Mouse (Mus musculus) midbrain, embryonic 12.5 days (tissue): ENCODE measurements around the gene Abcg1. TPM values are rescaled to one million over a fixed set of nuclear protein-coding genes. Genes with fewer than 3 reads are reported as not detected.

Experiments used
- ATAC-seq: fragments of 200-750 bp; cut with Nextera tagmentation; 2 replicates; pipeline ENCODE4 v1.8.0; 2017; ENCODE audit warnings: low read depth, moderate TSS enrichment, moderate library complexity; ENCODE audit not compliant: low FRiP score
- H3K27ac ChIP-seq: fragments of 300-500 bp; sonication (generic); replicated peaks from 2 replicates; pipeline ENCODE4 v1.5.1; 2016; ENCODE audit warnings: mild to moderate bottlenecking
- H3K27me3 ChIP-seq: fragments of 300-500 bp; sonication (generic); 2 replicates; pipeline ENCODE4 v1.6.1; 2016; ENCODE audit warnings: mild to moderate bottlenecking
- H3K36me3 ChIP-seq: fragments of 300-500 bp; sonication (generic); 2 replicates; pipeline ENCODE4 v1.6.1; 2016
- H3K4me1 ChIP-seq: fragments of 300-500 bp; sonication (generic); 2 replicates; pipeline ENCODE4 v1.6.1; 2016
- H3K4me2 ChIP-seq: fragments of 300-500 bp; sonication (generic); replicated peaks from 2 replicates; pipeline ENCODE4 v1.6.1; 2016; ENCODE audit warnings: mild to moderate bottlenecking, moderate library complexity
- H3K4me3 ChIP-seq: fragments of 300-500 bp; sonication (generic); 2 replicates; pipeline ENCODE4 v1.5.1; 2016; ENCODE audit warnings: mild to moderate bottlenecking
- H3K9ac ChIP-seq: fragments of 300-500 bp; sonication (generic); replicated peaks from 2 replicates; pipeline ENCODE4 v1.6.1; 2016; ENCODE audit warnings: mild to moderate bottlenecking, moderate library complexity
- H3K9me3 ChIP-seq: fragments of 300-500 bp; sonication (generic); 2 replicates; pipeline ENCODE4 v1.6.1; 2016; ENCODE audit warnings: mild to moderate bottlenecking
- WGBS: fragments of 180-500 bp; shearing (Covaris S2); methylation state at CpG from one replicate; pipeline ENCODE4 v1.1.7; 2016; 5-methylcytosine and 5-hydroxymethylcytosine counted together
- polyA plus RNA-seq: library from polyadenylated mRNA; unstranded; fragments of >200 nt; fragmentation: Nextera tagmentation; extraction: Ambion mirVana; gene quantifications from 2 replicates; pipeline ENCODE4 v1.2.1, GENCODE M21; 2016

Gene Abcg1
- polyA plus RNA-seq, 1 experiment from 2014 or later: 14.0 TPM

- ATAC-seq: peak; percentile 56; the same call in 1 of the 2 replicates
- 7% methylated on average over 7 of the region's 7 CpGs for WGBS
- no peak overlapping the region for H3K27ac ChIP-seq
Observed at GRCm38 (mm10) chr17:31119429-31119828, 62.0 kb downstream of the Abcg1 start.

GRCm38 (mm10) chr17:31121975-31122374 lies 64.5 kb downstream of the Abcg1 start:
- H3K4me1 ChIP-seq: peaks cover 20% of the 10 kb centered on the region; the same call in 1 of the 2 replicates
- ATAC-seq: no peak
- no peak overlapping the region for H3K4me3 ChIP-seq
- H3K4me2 ChIP-seq: no peak overlapping the region
- WGBS: 16% methylated on average over 8 of the region's 8 CpGs
- no peaks in the 10 kb centered on the region for H3K36me3 ChIP-seq
- no peak overlapping the region for H3K9ac ChIP-seq
- 0 out of 2 replicates have a peak, but pooled peaks cover 3% of the 10 kb centered on the region for H3K9me3 ChIP-seq
- 0 out of 2 replicates have a peak, but pooled peaks cover 3% of the 10 kb centered on the region for H3K27me3 ChIP-seq
- no peak overlapping the region for H3K27ac ChIP-seq

More at GRCm38 (mm10) chr17:31119429-31119828, 62.0 kb downstream of the Abcg1 start:
- peaks cover 6% of the 10 kb centered on the region; the same call in 1 of the 2 replicates for H3K36me3 ChIP-seq
- H3K4me1 ChIP-seq: peaks cover 10% of the 10 kb centered on the region; the same call in 1 of the 2 replicates
- no peak overlapping the region for H3K4me3 ChIP-seq
- H3K9ac ChIP-seq: no peak overlapping the region
- H3K4me2 ChIP-seq: no peak overlapping the region
- 0 out of 2 replicates have a peak, but pooled peaks cover 3% of the 10 kb centered on the region for H3K9me3 ChIP-seq
- H3K27me3 ChIP-seq: 0 out of 2 replicates have a peak, but pooled peaks cover 3% of the 10 kb centered on the region

GRCm38 (mm10) chr17:31125548-31126266 lies 68.2 kb downstream of the Abcg1 start:
- 45% methylated on average over 9 of the region's 9 CpGs for WGBS
- H3K9me3 ChIP-seq: 0 out of 2 replicates have a peak, but pooled peaks cover 3% of the 10 kb centered on the region
- ATAC-seq: peak; percentile 30; the same call in 1 of the 2 replicates
- peaks cover 17% of the 10 kb centered on the region; the same call in 1 of the 2 replicates for H3K4me1 ChIP-seq
- no peaks in the 10 kb centered on the region for H3K36me3 ChIP-seq
- H3K4me2 ChIP-seq: no peak overlapping the region
- H3K9ac ChIP-seq: no peak overlapping the region
- no peak overlapping the region; the same call in 1 of the 2 replicates for H3K27ac ChIP-seq
- H3K4me3 ChIP-seq: no peak overlapping the region
- no peaks in the 10 kb centered on the region for H3K27me3 ChIP-seq

GRCm38 (mm10) chr17:31128708-31129318 lies 71.3 kb downstream of the Abcg1 start:
- no peak overlapping the region for H3K9ac ChIP-seq
- WGBS: 87% methylated on average over 9 of the region's 9 CpGs
- H3K4me1 ChIP-seq: peaks cover 17% of the 10 kb centered on the region; the same call in 1 of the 2 replicates
- no peaks in the 10 kb centered on the region for H3K27me3 ChIP-seq
- no peak for ATAC-seq
- no peak overlapping the region for H3K4me3 ChIP-seq
- H3K4me2 ChIP-seq: no peak overlapping the region
- no peaks in the 10 kb centered on the region for H3K36me3 ChIP-seq
- no peaks in the 10 kb centered on the region for H3K9me3 ChIP-seq
- H3K27ac ChIP-seq: no peak overlapping the region

DNA sequence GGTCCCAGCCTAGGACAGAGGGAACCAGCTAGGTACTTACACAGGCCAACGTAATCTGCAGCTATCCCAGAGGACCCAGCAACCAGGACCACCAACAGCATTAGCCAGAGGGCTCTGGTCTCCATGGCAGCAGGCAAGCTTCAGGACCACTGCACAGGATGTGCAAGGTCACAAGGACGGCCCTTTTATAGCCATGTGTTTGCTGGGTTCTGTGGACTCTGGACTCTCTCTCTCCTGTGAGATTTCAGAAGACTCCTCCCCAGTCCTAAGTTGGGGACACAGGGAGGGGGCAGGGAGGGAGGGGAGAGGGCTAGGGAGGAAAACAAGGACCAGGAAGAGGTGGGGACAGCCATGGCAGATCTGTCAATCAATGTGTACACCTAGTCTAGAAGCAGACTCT lies 72.0 kb downstream of the Abcg1 start, which contains the start of gene Tff3:
Gene Tff3 (minus strand): TSS at position 195 of the 400 bp plus-strand sequence.
- Histone ChIP-seq H3K4me2 (no peak within 1 kb of the TSS), H3K4me1 (peaks cover 17% of the 10 kb centered on the region; the same call in 1 of the 2 replicates), H3K27ac (no peak within 1 kb of the TSS), H3K9me3 (no peaks in the 10 kb centered on the region), H3K27me3 (no peaks in the 10 kb centered on the region), H3K9ac (no peak within 1 kb of the TSS), H3K36me3 (no peaks in the 10 kb centered on the region), H3K4me3 (no peak within 1 kb of the TSS)
- ATAC-seq: no peak
- 23% methylated on average over 2 of the region's 2 CpGs for WGBS

DNA sequence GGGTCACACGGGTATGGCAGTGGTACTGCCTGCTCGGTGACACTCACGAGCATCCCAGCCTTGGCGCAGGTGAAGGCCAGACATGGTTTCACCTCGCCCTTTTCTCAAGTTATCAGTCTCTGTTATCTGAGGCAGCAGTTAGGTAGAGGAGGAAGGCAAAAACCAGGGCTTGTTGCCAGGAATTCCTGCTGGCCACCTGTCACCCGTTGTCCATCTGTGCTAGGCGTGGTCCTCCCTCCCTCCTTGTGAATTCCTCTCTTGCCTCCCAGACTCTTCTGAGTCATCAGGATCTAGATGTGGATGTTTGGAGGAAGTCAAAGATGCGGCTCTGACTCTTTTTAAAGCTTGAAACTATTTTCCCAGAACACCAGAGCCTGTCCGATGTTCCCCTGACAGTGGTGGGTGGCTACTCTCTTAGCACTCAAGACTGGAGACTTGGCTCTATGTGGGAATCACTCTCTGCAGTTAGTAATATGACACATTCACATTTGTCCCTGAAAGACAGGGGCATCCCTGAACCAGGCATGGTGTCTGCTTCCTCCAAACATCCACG lies 73.9 kb downstream of the Abcg1 start:
- WGBS: 91% methylated on average over 10 of the region's 10 CpGs
- Histone ChIP-seq H3K27me3 (no peaks in the 10 kb centered on the region), H3K4me2 (no peak overlapping the region), H3K4me1 (peaks cover 6% of the 10 kb centered on the region; the same call in 1 of the 2 replicates), H3K9ac (no peak overlapping the region), H3K4me3 (no peak overlapping the region), H3K36me3 (no peaks in the 10 kb centered on the region), H3K9me3 (no peaks in the 10 kb centered on the region), H3K27ac (no peak overlapping the region)
- no peak for ATAC-seq

GRCm38 (mm10) chr17:31133776-31134175 lies 76.3 kb downstream of the Abcg1 start:
- WGBS: 81% methylated on average over 15 of the region's 15 CpGs
- Histone ChIP-seq H3K27ac (no peak overlapping the region), H3K4me1 (peaks cover 6% of the 10 kb centered on the region; the same call in 1 of the 2 replicates), H3K27me3 (no peaks in the 10 kb centered on the region), H3K4me2 (no peak overlapping the region), H3K9ac (no peak overlapping the region), H3K36me3 (no peaks in the 10 kb centered on the region), H3K4me3 (no peak overlapping the region), H3K9me3 (no peaks in the 10 kb centered on the region)
- no peak for ATAC-seq

DNA sequence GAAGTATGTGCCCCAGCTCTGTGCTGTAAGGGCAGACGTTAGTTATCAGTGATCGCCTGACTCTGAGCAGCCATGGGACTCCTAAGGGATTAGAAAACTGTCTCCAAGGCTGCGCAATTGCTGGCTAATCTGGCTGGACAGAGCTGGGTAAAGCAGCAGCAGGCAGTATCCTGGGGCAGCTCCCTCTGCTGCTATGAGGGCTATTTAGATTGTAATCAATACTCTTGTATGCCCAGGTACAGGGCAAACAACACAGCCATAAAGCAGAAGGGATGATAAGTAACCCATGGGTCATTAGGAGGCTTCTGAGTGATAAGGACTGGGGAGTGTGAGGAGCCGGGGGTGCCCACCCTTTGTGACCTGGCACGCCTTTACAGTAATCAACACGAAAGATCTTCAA lies 77.4 kb downstream of the Abcg1 start:
- no peak overlapping the region for H3K9ac ChIP-seq
- ATAC-seq: no peak
- no peak overlapping the region for H3K27ac ChIP-seq
- no peak overlapping the region for H3K4me2 ChIP-seq
- no peaks in the 10 kb centered on the region for H3K9me3 ChIP-seq
- WGBS: 78% methylated on average over 6 of the region's 6 CpGs
- no peak overlapping the region for H3K4me3 ChIP-seq
- H3K4me1 ChIP-seq: no peaks in the 10 kb centered on the region
- H3K27me3 ChIP-seq: no peaks in the 10 kb centered on the region
- no peaks in the 10 kb centered on the region for H3K36me3 ChIP-seq

- WGBS: 69% methylated on average over 3 of the region's 3 CpGs
- no peaks in the 10 kb centered on the region; the same call in 1 of the 2 replicates for H3K27me3 ChIP-seq
Observed at GRCm38 (mm10) chr17:31136291-31136690, 78.8 kb downstream of the Abcg1 start.

GRCm38 (mm10) chr17:31136821-31137220 lies 79.3 kb downstream of the Abcg1 start:
- Histone ChIP-seq H3K27ac (no peak overlapping the region), H3K4me2 (no peak overlapping the region), H3K27me3 (no peaks in the 10 kb centered on the region; the same call in 1 of the 2 replicates), H3K4me3 (no peak overlapping the region), H3K9ac (no peak overlapping the region), H3K9me3 (no peaks in the 10 kb centered on the region), H3K4me1 (no peaks in the 10 kb centered on the region), H3K36me3 (no peaks in the 10 kb centered on the region)
- ATAC-seq: no peak
- WGBS: 92% methylated on average over 1 of the region's 1 CpGs

More at GRCm38 (mm10) chr17:31136291-31136690, 78.8 kb downstream of the Abcg1 start:
- no peak overlapping the region for H3K27ac ChIP-seq
- ATAC-seq: no peak
- H3K4me1 ChIP-seq: no peaks in the 10 kb centered on the region
- H3K9ac ChIP-seq: no peak overlapping the region
- no peak overlapping the region for H3K4me2 ChIP-seq
- H3K4me3 ChIP-seq: no peak overlapping the region
- H3K9me3 ChIP-seq: no peaks in the 10 kb centered on the region
- no peaks in the 10 kb centered on the region for H3K36me3 ChIP-seq

DNA sequence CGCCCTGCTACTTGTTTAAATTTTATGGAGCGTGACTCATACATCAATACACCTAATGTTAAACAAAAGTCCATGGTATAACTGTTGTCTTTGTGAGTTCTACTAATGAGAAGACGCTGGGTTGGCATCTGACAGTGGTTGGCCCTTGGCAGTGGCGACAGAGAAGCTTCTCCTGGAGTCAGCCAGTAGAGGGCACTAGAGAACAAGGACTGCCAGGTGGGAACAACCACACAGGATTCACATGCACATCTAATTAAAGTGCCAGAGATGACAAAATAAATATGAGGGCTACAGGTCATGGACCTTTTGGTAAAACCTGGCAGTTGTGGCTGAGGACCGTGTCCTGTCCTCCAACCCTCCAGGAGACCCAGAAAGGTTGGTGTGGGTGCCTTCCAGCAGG lies 80.9 kb downstream of the Abcg1 start:
- Histone ChIP-seq H3K9ac (no peak overlapping the region), H3K27me3 (no peaks in the 10 kb centered on the region; the same call in 1 of the 2 replicates), H3K4me3 (no peak overlapping the region), H3K4me2 (no peak overlapping the region), H3K9me3 (no peaks in the 10 kb centered on the region), H3K4me1 (no peaks in the 10 kb centered on the region), H3K36me3 (no peaks in the 10 kb centered on the region), H3K27ac (no peak overlapping the region)
- no peak for ATAC-seq
- 23% methylated on average over 5 of the region's 5 CpGs for WGBS
